Mouse (Mus musculus) heart, postnatal 0 days (tissue): Measurements from ENCODE around the gene Setd5. TPM values are rescaled to one million over a fixed set of nuclear protein-coding genes. Genes with fewer than 3 reads are reported as not detected.
A peak's percentile ranks its signal among the peaks of the same experiment; 100 is the strongest.

Source experiments
- ATAC-seq: fragments of 200-750 bp; cut with Nextera tagmentation; 2 replicates; pipeline ENCODE4 v1.8.0; 2017; ENCODE audit warnings: low read depth, moderate number of reproducible peaks, moderate library complexity; ENCODE audit not compliant: insufficient read depth
- DNase-seq: peaks from one replicate; pipeline ENCODE4 v3.0.0-alpha.2; 2016; ENCODE audit warnings: low spot score
- H3K27ac ChIP-seq: fragments of 300-500 bp; sonication (generic); 2 replicates; pipeline ENCODE4 v1.5.1; 2014; ENCODE audit warnings: low read depth, mild to moderate bottlenecking
- H3K27me3 ChIP-seq: fragments of 300-500 bp; sonication (generic); 2 replicates; pipeline ENCODE4 v1.6.1; 2014; ENCODE audit warnings: low read length, mixed read lengths; ENCODE audit not compliant: control insufficient read depth, insufficient read depth
- H3K36me3 ChIP-seq: fragments of 300-500 bp; sonication (generic); replicated peaks from 2 replicates; pipeline ENCODE4 v1.6.1; 2014; ENCODE audit warnings: low read length, mixed read lengths; ENCODE audit not compliant: control insufficient read depth, insufficient read depth
- H3K4me1 ChIP-seq: fragments of 300-500 bp; sonication (generic); 2 replicates; pipeline ENCODE4 v1.6.1; 2014; ENCODE audit warnings: antibody characterized with exemption; ENCODE audit not compliant: control insufficient read depth, insufficient read depth
- H3K4me2 ChIP-seq: fragments of 300-500 bp; sonication (generic); 2 replicates; pipeline ENCODE4 v1.6.1; 2014; ENCODE audit warnings: low read depth, mild to moderate bottlenecking, low read length, moderate library complexity
- H3K4me3 ChIP-seq: fragments of 300-500 bp; sonication (generic); 2 replicates; pipeline ENCODE4 v1.5.1; 2014; ENCODE audit warnings: low read depth, low read length
- H3K9ac ChIP-seq: fragments of 300-500 bp; sonication (generic); replicated peaks from 2 replicates; pipeline ENCODE4 v1.6.1; 2014; ENCODE audit warnings: low read depth, low read length, mixed read lengths
- H3K9me3 ChIP-seq: fragments of 300-500 bp; sonication (generic); replicated peaks from 2 replicates; pipeline ENCODE4 v1.6.1; 2016; ENCODE audit warnings: low read length; ENCODE audit not compliant: control insufficient read depth
- CTCF ChIP-seq: IDR thresholded peaks from 2 replicates; pipeline ENCODE4 v1.5.1; 2016; ENCODE audit warnings: antibody characterized with exemption, control low read depth, low read depth
- EP300 ChIP-seq: IDR thresholded peaks from 2 replicates; pipeline ENCODE4 v1.6.1; 2016; ENCODE audit warnings: antibody characterized with exemption, low read depth
- WGBS: fragments of 180-500 bp; shearing (Covaris S2); extraction: QIAGEN DNeasy Blood & Tissue Kit; methylation state at CpG from one replicate; pipeline ENCODE4 v1.1.7; 2014; 5-methylcytosine and 5-hydroxymethylcytosine counted together
- polyA plus RNA-seq: library from polyadenylated mRNA; unstranded; fragments of >200 nt; fragmentation: Nextera tagmentation; extraction: Ambion mirVana; gene quantifications from 2 replicates; pipeline ENCODE4 v1.2.1, GENCODE M21; 2015
- total RNA-seq: library from RNA; depleted of rRNA; stranded (reverse); fragments of >200 nt; gene quantifications from 2 replicates; pipeline ENCODE4 v1.2.3, GENCODE M21; 2014; ENCODE audit warnings: low replicate concordance

Gene Setd5
- total and polyA plus RNA-seq, 2 experiments from 2014 or later: 28.1 to 55.0 TPM

GRCm38 (mm10) chr6:113047016-113047746 is 30.0 kb upstream of the Setd5 start:
- peak overlapping the region; percentile 73 for H3K4me3 ChIP-seq
- H3K27me3 ChIP-seq: no peaks in the 10 kb centered on the region
- ATAC-seq: no peak
- no peak for TF ChIP-seq EP300
- peaks cover 13% of the 10 kb centered on the region; the same call in 1 of the 2 replicates for H3K4me1 ChIP-seq
- H3K36me3 ChIP-seq: peaks cover 28% of the 10 kb centered on the region
- H3K4me2 ChIP-seq: peak overlapping the region; percentile 78
- no peaks in the 10 kb centered on the region for H3K9me3 ChIP-seq
- DNase-seq: peak; percentile 36
- peak overlapping the region; percentile 95 for H3K27ac ChIP-seq
- 53% methylated on average over 15 of the region's 15 CpGs for WGBS
- peak overlapping the region; percentile 75 for H3K9ac ChIP-seq

- Histone ChIP-seq H3K36me3 (peaks cover 31% of the 10 kb centered on the region), H3K4me1 (peaks cover 13% of the 10 kb centered on the region; the same call in 1 of the 2 replicates), H3K9me3 (no peaks in the 10 kb centered on the region), H3K4me2 (no peak overlapping the region), H3K27ac (no peak overlapping the region), H3K27me3 (no peaks in the 10 kb centered on the region), H3K4me3 (no peak overlapping the region), H3K9ac (no peak overlapping the region)
- 92% methylated on average over 2 of the region's 2 CpGs for WGBS
- DNase-seq (no peak), ATAC-seq (no peak)
- TF ChIP-seq EP300: no peak
- no peak for TF ChIP-seq CTCF
Measured at GRCm38 (mm10) chr6:113048371-113048770, 28.8 kb upstream of the Setd5 start.

- Histone ChIP-seq H3K27me3 (no peaks in the 10 kb centered on the region), H3K4me3 (no peak overlapping the region), H3K9ac (no peak overlapping the region), H3K9me3 (no peaks in the 10 kb centered on the region), H3K27ac (no peak overlapping the region), H3K36me3 (peaks cover 31% of the 10 kb centered on the region), H3K4me2 (no peak overlapping the region), H3K4me1 (peaks cover 13% of the 10 kb centered on the region; the same call in 1 of the 2 replicates)
- 88% methylated on average over 3 of the region's 3 CpGs for WGBS
- DNase-seq: no peak
- ATAC-seq: no peak
- no peak for TF ChIP-seq EP300
- TF ChIP-seq CTCF: no peak
Measured at GRCm38 (mm10) chr6:113049159-113049558, 28.0 kb upstream of the Setd5 start.

GRCm38 (mm10) chr6:113052972-113053371 is 24.2 kb upstream of the Setd5 start:
- DNase-seq (no peak), ATAC-seq (no peak)
- TF ChIP-seq CTCF: no peak
- no peak for TF ChIP-seq EP300
- no peak overlapping the region for H3K27ac ChIP-seq
- no peaks in the 10 kb centered on the region for H3K27me3 ChIP-seq
- H3K4me2 ChIP-seq: no peak overlapping the region
- no peak overlapping the region for H3K9ac ChIP-seq
- H3K4me1 ChIP-seq: no peaks in the 10 kb centered on the region
- H3K4me3 ChIP-seq: no peak overlapping the region
- 55% methylated on average over 3 of the region's 3 CpGs for WGBS
- peaks cover 55% of the 10 kb centered on the region for H3K36me3 ChIP-seq
- H3K9me3 ChIP-seq: no peaks in the 10 kb centered on the region

GRCm38 (mm10) chr6:113054552-113055107 is 22.5 kb upstream of the Setd5 start:
- no peak overlapping the region for H3K9ac ChIP-seq
- H3K36me3 ChIP-seq: peaks cover 49% of the 10 kb centered on the region
- no peak overlapping the region for H3K4me2 ChIP-seq
- no peak for TF ChIP-seq CTCF
- TF ChIP-seq EP300: no peak
- H3K27ac ChIP-seq: no peak overlapping the region
- no peak overlapping the region for H3K4me3 ChIP-seq
- DNase-seq (no peak), ATAC-seq (no peak)
- no peaks in the 10 kb centered on the region for H3K9me3 ChIP-seq
- H3K4me1 ChIP-seq: no peaks in the 10 kb centered on the region
- H3K27me3 ChIP-seq: no peaks in the 10 kb centered on the region
- 73% methylated on average over 6 of the region's 6 CpGs for WGBS
